Mouse (Mus musculus) left cerebral cortex, postnatal 10 days (tissue): ENCODE data around the gene Kcnf1. TPM values are rescaled to one million over a fixed set of nuclear protein-coding genes. Genes with fewer than 3 reads are reported as not detected.

Experiments used
- DNase-seq, 2 experiments: peaks; one replicate each; pipeline ENCODE4 v3.0.0; 2021 to 2022; ENCODE audit warnings: low spot score in 2 of 2, mixed read lengths in 1 of 2; ENCODE audit errors: extremely low spot score in 1 of 2
- intact Hi-C: fragments of 180-260 bp; cut with DNase I; formaldehyde crosslinking; loops from one replicate; pipeline ENCODE4 v1.15.1; 2025
- total RNA-seq, 2 experiments: library from RNA; stranded (reverse); gene quantifications; 2 replicates each; pipeline ENCODE4 v1.2.3; 2021

Gene Kcnf1
- total RNA-seq: 100 to 1,000 TPM in 1 of 2 experiments, 10 to 100 TPM in 1; 93.6 to 105 TPM

- intact Hi-C loops: loop anchor here (5.0 to 10.0 kb wide), 3 partner anchors 76 to 144 kb away; no protein-coding TSS in a partner anchor
Observed at GRCm38 (mm10) chr12:17176757-17177092, at the start of gene Kcnf1. Gene Kcnf1, minus strand, starts transcription at chr12:17176888.

GRCm38 (mm10) chr12:17225012-17225411, 48.3 kb upstream of the Kcnf1 start:
- peak in 1 of 2 experiments; percentile 62 for DNase-seq
- intact Hi-C loops: no loop called here

More at GRCm38 (mm10) chr12:17176757-17177092, at the start of gene Kcnf1:
- no peak for DNase-seq

DNA sequence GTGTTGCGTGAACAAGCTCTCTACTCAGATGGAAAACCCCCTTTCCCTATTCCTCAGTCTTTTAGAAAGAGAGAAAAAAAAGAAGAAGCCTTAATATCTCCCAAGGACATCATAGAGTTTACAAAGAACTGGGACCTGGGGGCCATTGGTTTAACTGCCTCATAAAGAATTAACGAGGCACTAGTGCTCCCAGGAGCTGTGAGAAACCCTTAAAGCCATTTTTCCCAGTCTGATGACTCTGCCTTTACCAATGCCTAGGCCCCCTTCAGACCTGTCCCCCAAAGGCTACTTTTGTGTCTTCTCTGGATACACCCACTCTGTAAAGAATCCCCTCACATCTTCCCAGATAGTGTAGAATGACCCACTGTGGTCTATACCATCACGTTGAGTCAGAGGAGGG, 46.4 kb upstream of the Kcnf1 start:
- intact Hi-C loops: no loop called here
- DNase-seq: no peak

GRCm38 (mm10) chr12:17221891-17222428, 45.3 kb upstream of the Kcnf1 start:
- no peak for DNase-seq
- intact Hi-C loops: no loop called here

GRCm38 (mm10) chr12:17220631-17221030, 43.9 kb upstream of the Kcnf1 start:
- intact Hi-C loops: no loop called here
- no peak for DNase-seq

GRCm38 (mm10) chr12:17219107-17219506, 42.4 kb upstream of the Kcnf1 start:
- intact Hi-C loops: no loop called here
- DNase-seq: no peak

- intact Hi-C loops: no loop called here
- DNase-seq: no peak
Observed at GRCm38 (mm10) chr12:17218390-17218789, 41.7 kb upstream of the Kcnf1 start.

DNA sequence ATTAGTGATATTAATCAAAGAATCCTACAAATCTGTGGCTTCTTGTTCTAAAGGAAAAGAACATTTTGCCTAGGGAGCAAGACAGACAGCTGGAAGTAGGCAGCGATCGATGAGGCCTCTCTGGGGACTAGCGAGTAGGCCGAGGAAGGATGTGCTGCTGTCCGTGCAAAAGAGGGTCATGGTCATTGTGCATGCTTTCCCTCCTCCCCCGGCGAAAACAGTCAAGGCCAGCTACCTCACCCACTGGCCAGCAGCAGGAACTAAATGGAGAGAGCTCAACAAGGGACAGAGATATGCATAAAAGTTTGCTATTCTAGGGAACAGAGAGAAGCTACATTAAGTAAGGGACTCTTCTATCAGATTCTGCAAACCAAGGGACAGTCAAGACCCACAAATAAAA, 39.1 kb upstream of the Kcnf1 start:
- intact Hi-C loops: no loop called here
- no peak for DNase-seq

- no peak for DNase-seq
- intact Hi-C loops: no loop called here
Observed at GRCm38 (mm10) chr12:17202492-17203322, 26.0 kb upstream of the Kcnf1 start.

DNA sequence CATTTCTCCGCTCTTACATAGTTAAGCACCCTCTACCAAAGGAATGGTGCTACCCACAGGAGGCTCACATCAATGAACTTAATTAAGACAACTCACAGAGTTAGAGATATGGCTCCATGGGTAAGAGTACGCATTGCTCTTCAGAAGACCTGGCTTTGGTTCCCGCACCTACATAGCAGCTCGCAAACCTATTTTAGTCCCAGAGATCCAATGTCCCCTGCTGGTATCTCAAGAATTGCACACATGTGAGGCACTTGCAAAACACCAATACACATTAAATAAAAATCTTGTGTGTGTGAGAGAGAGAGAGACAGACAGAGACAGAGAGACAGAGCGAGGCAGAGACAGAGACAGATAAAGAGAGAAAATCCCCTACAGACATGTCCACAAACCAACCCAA, 21.9 kb upstream of the Kcnf1 start:
- DNase-seq: no peak
- intact Hi-C loops: no loop called here

- no peak for DNase-seq
- intact Hi-C loops: no loop called here
Observed at GRCm38 (mm10) chr12:17194140-17194539, 17.5 kb upstream of the Kcnf1 start.

- intact Hi-C loops: no loop called here
Observed at GRCm38 (mm10) chr12:17193311-17193710, 16.6 kb upstream of the Kcnf1 start.

GRCm38 (mm10) chr12:17192887-17193286, 16.2 kb upstream of the Kcnf1 start:
- DNase-seq: no peak
- intact Hi-C loops: no loop called here

More at GRCm38 (mm10) chr12:17193311-17193710, 16.6 kb upstream of the Kcnf1 start:
- no peak for DNase-seq

DNA sequence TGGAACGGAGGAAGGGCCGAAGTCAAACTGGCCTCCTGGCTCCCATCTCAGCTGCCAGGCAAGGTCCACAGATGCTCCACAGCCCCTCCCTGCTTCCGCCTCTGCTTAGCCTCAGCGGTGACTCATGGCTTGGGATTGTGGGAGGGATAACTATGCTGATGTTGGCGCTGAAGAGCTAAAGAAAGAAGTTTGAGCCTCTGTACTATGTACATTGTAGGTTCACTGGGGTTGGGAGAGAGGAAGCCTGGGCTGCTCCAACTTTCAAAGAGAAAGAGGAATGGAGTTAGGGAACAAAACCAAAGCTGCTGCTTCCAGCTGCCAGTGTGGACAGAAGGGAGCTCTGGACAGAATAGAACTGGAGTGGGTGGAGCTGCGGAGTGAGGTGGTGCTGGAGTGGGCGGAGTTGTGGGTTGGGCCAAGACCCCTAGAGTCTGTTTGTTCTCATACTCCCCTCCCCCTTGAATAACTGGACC, 7.7 kb upstream of the Kcnf1 start:
- peak in 1 of 2 experiments; percentile 54 for DNase-seq
- intact Hi-C loops: no loop called here

- no peak for DNase-seq
- intact Hi-C loops: no loop called here
Observed at GRCm38 (mm10) chr12:17183788-17184187, 7.1 kb upstream of the Kcnf1 start.

DNA sequence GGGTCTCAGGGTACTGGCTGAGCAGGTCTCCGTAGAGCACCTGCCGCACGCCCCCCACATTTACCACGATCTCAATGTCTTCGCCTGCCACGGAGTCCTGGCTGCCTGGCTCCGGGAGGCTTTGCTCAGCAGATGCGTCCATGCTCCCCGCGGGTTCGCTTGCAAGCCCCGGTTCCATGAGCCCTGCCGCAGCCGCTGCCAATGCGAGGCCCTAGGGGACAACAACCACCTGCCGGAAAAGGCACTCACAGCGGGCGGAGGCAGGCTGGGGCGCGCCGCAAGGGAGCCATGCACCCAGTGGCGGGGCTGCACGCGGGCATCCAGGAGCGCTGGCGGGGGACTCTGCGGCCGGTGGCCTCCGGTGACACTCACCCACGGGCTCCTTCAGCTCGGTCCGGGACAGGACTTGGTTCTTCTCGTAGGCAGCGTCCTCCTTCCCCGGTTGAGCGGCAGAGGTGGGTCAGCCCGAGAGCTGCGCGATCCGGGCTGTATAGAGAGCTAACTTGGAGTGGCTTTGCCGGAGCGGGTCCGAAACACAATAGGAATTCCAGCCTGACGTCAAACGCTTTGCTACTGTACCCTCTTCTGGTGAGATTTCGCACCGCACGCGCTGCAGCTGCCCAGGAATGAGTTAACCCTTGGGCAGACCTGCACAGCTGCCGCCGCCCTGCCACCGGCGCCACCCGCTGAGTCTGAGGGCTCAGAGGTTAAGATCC, 489 bp downstream of the Kcnf1 start:
- peak; percentile 72 to 74 for DNase-seq
- intact Hi-C loops: loop anchor here (5.0 to 10.0 kb wide), 3 partner anchors 76 to 144 kb away; no protein-coding TSS in a partner anchor

- peak in 1 of 2 experiments; percentile 48 for DNase-seq
- intact Hi-C loops: loop anchor here (5.0 to 10.0 kb wide), 3 partner anchors 77 to 143 kb away; no protein-coding TSS in a partner anchor
Observed at GRCm38 (mm10) chr12:17175531-17175951, 1.1 kb downstream of the Kcnf1 start.

GRCm38 (mm10) chr12:17175124-17175523, 1.6 kb downstream of the Kcnf1 start:
- intact Hi-C loops: loop anchor here (5.0 to 10.0 kb wide), 3 partner anchors 77 to 143 kb away; no protein-coding TSS in a partner anchor
- DNase-seq: no peak
